Mouse (Mus musculus) G1E (cell line): Measurements from ENCODE around the gene Traf7.

ENCODE experiments used
- CTCF ChIP-seq: IDR thresholded peaks from 2 replicates; pipeline ENCODE4 v1.5.1; 2012; ENCODE audit warnings: low read depth, low read length, inconsistent platforms, mixed read lengths
- GATA1 ChIP-seq: IDR thresholded peaks from 2 replicates; pipeline ENCODE4 v1.6.1; 2012; ENCODE audit warnings: borderline replicate concordance, low read length, inconsistent platforms, mixed read lengths
- GATA2 ChIP-seq: IDR thresholded peaks from 2 replicates; pipeline ENCODE4 v1.6.1; 2012; ENCODE audit warnings: low read depth, low read length, inconsistent platforms, borderline replicate concordance
- TAL1 ChIP-seq: conservative IDR thresholded peaks from 2 replicates; pipeline ENCODE4 v1.6.1; 2012; ENCODE audit warnings: low read depth, low read length, inconsistent platforms, mixed read lengths

DNA sequence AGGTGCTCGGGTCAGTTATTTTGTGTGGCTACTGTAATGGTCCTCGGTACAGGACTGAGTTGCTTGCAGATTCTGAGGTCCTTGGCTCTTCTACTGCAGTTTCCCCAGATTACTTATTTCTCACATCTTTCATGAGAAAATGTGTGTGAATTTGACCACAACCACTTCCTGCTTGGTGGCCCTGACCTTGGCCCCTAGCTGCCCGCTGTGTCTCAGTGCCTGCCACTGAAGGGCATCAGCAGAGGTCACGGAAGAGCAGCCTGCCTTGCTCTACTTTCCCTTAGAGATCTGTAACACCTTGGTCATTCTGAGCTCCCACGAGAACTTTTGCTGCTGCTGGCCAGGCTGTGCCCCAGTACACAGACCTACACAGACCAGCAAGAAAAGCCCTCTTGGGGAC is 35.9 kb upstream of the Traf7 start:
- TF ChIP-seq CTCF = no peak
- TF ChIP-seq TAL1 = no peak
- TF ChIP-seq GATA1 = no peak
- no peak for TF ChIP-seq GATA2
